Mouse (Mus musculus) kidney, embryonic 16.5 days (tissue): ENCODE measurements around the gene Eed. TPM values are rescaled to one million over a fixed set of nuclear protein-coding genes. Genes with fewer than 3 reads are reported as not detected.
A peak's percentile ranks its signal among the peaks of the same experiment; 100 is the strongest.

Source experiments
- ATAC-seq: fragments of 200-750 bp; cut with Nextera tagmentation; 2 replicates; pipeline ENCODE4 v1.8.0; 2017; ENCODE audit warnings: moderate TSS enrichment; ENCODE audit not compliant: low FRiP score, low TSS enrichment
- H3K27ac ChIP-seq: fragments of 300-500 bp; sonication (generic); 2 replicates; pipeline ENCODE4 v1.5.1; 2014; ENCODE audit warnings: low read length
- H3K27me3 ChIP-seq: fragments of 300-500 bp; sonication (generic); 2 replicates; pipeline ENCODE4 v1.6.1; 2014; ENCODE audit warnings: low read length, control low read depth, mixed read lengths; ENCODE audit not compliant: insufficient read depth
- H3K36me3 ChIP-seq: fragments of 300-500 bp; sonication (generic); 2 replicates; pipeline ENCODE4 v1.6.1; 2014; ENCODE audit warnings: low read length, control low read depth, mixed read lengths; ENCODE audit not compliant: insufficient read depth
- H3K4me1 ChIP-seq: fragments of 300-500 bp; sonication (generic); 2 replicates; pipeline ENCODE4 v1.6.1; 2014; ENCODE audit warnings: low read length, control low read depth, mixed read lengths; ENCODE audit not compliant: insufficient read depth
- H3K4me2 ChIP-seq: fragments of 300-500 bp; sonication (generic); replicated peaks from 2 replicates; pipeline ENCODE4 v1.6.1; 2014; ENCODE audit warnings: low read depth, low read length
- H3K4me3 ChIP-seq: fragments of 300-500 bp; sonication (generic); 2 replicates; pipeline ENCODE4 v1.5.1; 2014; ENCODE audit warnings: mild to moderate bottlenecking, low read length
- H3K9ac ChIP-seq: fragments of 300-500 bp; sonication (generic); replicated peaks from 2 replicates; pipeline ENCODE4 v1.6.1; 2014; ENCODE audit warnings: low read length
- H3K9me3 ChIP-seq: fragments of 300-500 bp; sonication (generic); 2 replicates; pipeline ENCODE4 v1.6.1; 2016; ENCODE audit warnings: low read length, control low read depth
- WGBS: fragments of 180-500 bp; shearing (Covaris S2); extraction: QIAGEN DNeasy Blood & Tissue Kit; methylation state at CpG from one replicate; pipeline ENCODE4 v1.1.7; 2014; 5-methylcytosine and 5-hydroxymethylcytosine counted together
- polyA plus RNA-seq: library from polyadenylated mRNA; unstranded; fragments of >200 nt; fragmentation: Nextera tagmentation; extraction: Ambion mirVana; gene quantifications from 2 replicates; pipeline ENCODE4 v1.2.1, GENCODE M21; 2015

The Eed gene
- polyA plus RNA-seq, 1 experiment from 2014 or later: 76.6 TPM

DNA sequence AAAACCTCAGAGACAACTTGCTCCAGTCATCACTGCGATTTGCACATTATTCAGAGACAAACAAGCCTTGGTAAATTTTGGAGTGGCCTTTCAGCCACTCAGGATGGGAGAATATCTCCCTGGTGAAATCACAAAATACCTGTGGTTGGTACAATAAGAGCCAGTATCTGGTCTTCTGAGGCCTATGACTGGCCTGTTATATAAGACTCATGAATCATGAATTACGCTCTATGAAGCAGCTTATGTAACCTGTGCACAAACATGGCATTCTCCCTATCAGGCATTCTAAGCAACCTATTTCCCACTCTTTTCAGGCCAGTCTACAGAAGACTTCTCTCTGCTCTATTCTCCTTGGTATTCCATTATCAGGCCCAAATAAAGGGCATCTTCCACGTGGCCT, 68.4 kb downstream of the Eed start:
- peaks cover 5% of the 10 kb centered on the region; the same call in 1 of the 2 replicates for H3K4me1 ChIP-seq
- 92% methylated on average over 3 of the region's 3 CpGs for WGBS
- no peak for ATAC-seq
- no peaks in the 10 kb centered on the region for H3K27me3 ChIP-seq
- no peak overlapping the region for H3K9ac ChIP-seq
- no peaks in the 10 kb centered on the region for H3K9me3 ChIP-seq
- H3K4me3 ChIP-seq: no peak overlapping the region
- no peak overlapping the region for H3K27ac ChIP-seq
- H3K4me2 ChIP-seq: no peak overlapping the region
- no peaks in the 10 kb centered on the region for H3K36me3 ChIP-seq

DNA sequence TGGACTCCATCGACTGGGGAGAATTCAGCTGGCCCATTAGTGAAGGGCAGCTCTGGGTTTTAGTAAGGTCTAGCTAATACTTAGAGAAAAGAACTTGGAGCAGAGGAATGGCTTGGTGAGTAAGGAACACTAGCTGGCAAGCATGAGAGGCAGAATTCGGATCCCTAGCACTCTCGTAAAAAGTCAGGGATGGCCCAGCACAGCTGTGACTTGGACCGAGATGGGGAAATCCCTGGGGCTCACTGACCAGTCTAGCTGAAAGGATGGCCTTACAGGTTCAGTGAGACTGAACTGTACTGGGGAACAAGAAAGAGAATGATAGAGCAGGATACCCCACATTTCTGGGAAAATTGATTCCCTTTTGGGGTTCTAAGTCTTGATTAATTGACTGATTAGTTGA, 71.1 kb downstream of the Eed start:
- no peak overlapping the region for H3K9ac ChIP-seq
- H3K4me3 ChIP-seq: no peak overlapping the region
- no peak overlapping the region for H3K27ac ChIP-seq
- H3K9me3 ChIP-seq: no peaks in the 10 kb centered on the region
- WGBS: 69% methylated on average over 4 of the region's 4 CpGs
- H3K27me3 ChIP-seq: no peaks in the 10 kb centered on the region
- H3K4me2 ChIP-seq: no peak overlapping the region
- H3K36me3 ChIP-seq: no peaks in the 10 kb centered on the region
- H3K4me1 ChIP-seq: peaks cover 5% of the 10 kb centered on the region; the same call in 1 of the 2 replicates
- no peak for ATAC-seq

DNA sequence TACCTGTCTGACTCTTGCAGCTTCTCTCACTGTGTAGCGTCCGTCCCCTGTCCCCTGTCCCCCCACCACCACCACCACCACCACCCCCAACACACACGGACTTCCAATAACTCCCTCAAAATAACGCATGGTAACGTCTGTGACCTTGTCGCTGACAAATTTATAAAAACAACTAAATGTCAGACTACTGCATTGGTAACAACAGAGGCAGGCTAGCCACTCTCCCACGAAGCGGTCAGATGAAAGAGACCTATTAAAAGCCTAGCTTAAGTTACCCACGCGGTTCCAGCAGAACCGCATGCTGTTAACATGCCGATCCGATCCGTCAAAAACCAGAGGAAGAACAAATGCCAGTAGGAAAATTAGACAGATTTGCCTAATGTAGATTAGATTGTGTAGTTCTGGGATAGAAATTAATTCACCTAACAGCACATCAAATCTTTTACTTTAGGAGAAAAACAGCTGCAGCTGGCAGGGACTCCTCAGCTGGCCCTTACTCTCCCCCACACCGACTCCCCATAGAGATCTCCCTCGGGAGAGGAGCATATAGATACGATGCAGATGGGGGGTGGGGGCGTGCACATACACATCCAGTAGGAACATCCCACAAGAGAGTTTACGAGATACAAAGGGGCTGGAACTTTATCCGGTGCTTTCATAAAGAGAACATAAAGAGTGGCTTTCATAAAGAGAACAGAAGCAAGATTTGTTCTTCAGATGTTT, 71.7 kb downstream of the Eed start:
- Histone ChIP-seq H3K27ac (no peak overlapping the region), H3K9ac (no peak overlapping the region), H3K36me3 (no peaks in the 10 kb centered on the region), H3K4me3 (no peak overlapping the region), H3K4me2 (no peak overlapping the region; the same call in 1 of the 2 replicates), H3K4me1 (peaks cover 5% of the 10 kb centered on the region), H3K9me3 (no peaks in the 10 kb centered on the region), H3K27me3 (no peaks in the 10 kb centered on the region)
- WGBS: 56% methylated on average over 20 of the region's 20 CpGs
- no peak for ATAC-seq

DNA sequence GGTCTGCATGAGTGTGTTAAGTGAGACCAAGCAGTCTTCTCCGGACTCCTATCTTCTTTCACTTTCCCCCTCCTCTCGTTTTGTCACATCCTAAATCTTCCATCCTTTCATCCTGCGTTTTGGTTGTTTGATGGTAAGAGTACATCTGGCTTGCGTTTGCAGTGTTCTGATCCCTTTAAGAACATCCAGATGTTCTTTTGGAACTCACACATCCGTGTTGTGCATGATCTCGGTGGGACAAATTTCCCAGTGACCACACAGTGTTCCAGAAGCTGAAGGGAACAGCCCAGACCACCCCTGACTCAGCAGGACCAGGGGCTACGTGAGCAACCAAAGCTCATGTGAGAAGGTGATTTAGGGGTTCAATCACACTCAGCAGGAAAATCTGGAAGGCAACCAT, 72.4 kb downstream of the Eed start:
- ATAC-seq: no peak
- H3K36me3 ChIP-seq: no peaks in the 10 kb centered on the region
- H3K9ac ChIP-seq: no peak overlapping the region
- no peaks in the 10 kb centered on the region for H3K27me3 ChIP-seq
- 51% methylated on average over 7 of the region's 7 CpGs for WGBS
- peaks cover 11% of the 10 kb centered on the region for H3K4me1 ChIP-seq
- H3K4me3 ChIP-seq: no peak overlapping the region
- H3K27ac ChIP-seq: no peak overlapping the region
- H3K4me2 ChIP-seq: no peak overlapping the region
- H3K9me3 ChIP-seq: no peaks in the 10 kb centered on the region

DNA sequence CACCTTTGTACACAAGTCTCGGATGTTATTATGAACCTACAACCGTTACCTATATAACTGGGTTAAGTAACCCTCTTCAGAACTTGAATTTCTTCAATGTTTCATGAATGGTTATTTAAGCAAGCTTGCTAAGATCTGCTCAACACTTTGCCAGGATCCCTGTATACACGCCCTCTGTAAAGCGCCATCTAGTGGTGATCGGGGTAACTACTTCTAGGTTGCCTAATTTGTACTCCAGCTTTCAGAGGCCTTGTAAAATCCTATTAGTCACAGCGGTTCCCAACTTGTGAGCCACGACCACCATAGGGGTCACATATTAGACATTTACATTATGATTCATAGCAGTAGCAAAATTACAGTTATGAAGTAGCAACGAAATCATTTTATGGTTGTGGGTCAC, 72.8 kb downstream of the Eed start:
- H3K9ac ChIP-seq: no peak overlapping the region
- no peak overlapping the region for H3K27ac ChIP-seq
- no peaks in the 10 kb centered on the region for H3K9me3 ChIP-seq
- peaks cover 14% of the 10 kb centered on the region for H3K4me1 ChIP-seq
- H3K36me3 ChIP-seq: no peaks in the 10 kb centered on the region
- H3K4me2 ChIP-seq: no peak overlapping the region
- H3K4me3 ChIP-seq: no peak overlapping the region
- ATAC-seq: 0 out of 2 replicates have a peak, but pooled peaks have one; percentile 43
- H3K27me3 ChIP-seq: no peaks in the 10 kb centered on the region
- WGBS: 23% methylated on average over 8 of the region's 8 CpGs

Other genes with a start within 250 kb of the Eed start
- 0.14 and 0.25 TPM in 2 replicates for gene Ccdc81, start 77.4 kb downstream of the Eed start, polyA plus RNA-seq
- 131 and 138 TPM in 2 replicates for gene Hikeshi, start 39.8 kb downstream of the Eed start, polyA plus RNA-seq
- 34.7 and 39.9 TPM in 2 replicates for gene Picalm, start 149.2 kb upstream of the Eed start, polyA plus RNA-seq